Mouse (Mus musculus) kidney, adult 2 months (tissue): ENCODE data around the gene Cav1.

Experiments
- CTCF ChIP-seq: fragments of 200-500 bp; conservative IDR thresholded peaks from 2 replicates; pipeline ENCODE4 v1.5.1; 2011; ENCODE audit warnings: low read depth, mild to moderate bottlenecking, control low read depth, low read length, moderate library complexity, mixed read lengths; ENCODE audit not compliant: insufficient read depth, insufficient read length
- POLR2A ChIP-seq: fragments of 200-500 bp; IDR thresholded peaks from one replicate; pipeline ENCODE4 v1.6.1; 2011; ENCODE audit warnings: low read depth, low read length, control low read depth

DNA sequence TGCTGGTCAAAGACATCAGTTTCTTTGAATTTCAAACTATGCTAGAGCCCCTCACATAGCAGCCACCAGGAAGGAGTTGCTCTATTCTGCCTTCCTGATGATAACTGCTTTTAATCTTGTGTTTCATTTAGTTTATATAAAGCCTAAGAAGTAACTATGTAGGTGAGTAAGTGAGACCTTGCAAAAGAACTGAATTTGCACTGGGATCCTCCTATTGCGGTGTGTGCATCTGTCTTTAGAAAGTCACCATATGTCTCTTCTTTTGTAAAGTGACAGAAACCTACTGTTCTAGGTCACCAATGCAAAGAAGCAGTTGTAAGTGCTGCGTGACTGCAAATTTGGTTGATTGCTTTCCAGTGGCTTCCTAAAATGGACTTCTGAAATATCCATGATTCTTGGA lies 31.6 kb downstream of the Cav1 start:
- TF ChIP-seq CTCF = no peak
- no peak for TF ChIP-seq POLR2A
